Mouse (Mus musculus): ENCODE data around the gene Retreg1.

GRCm38 (mm10) chr15:25910924-25911323, 67.9 kb downstream of the Retreg1 start:
- TF ChIP-seq CTCF (conservative IDR thresholded peaks at IDR 0.05; ENCODE audit: insufficient read depth, insufficient read length, low read depth, low read length) (no peak), POLR2A (IDR thresholded peaks at IDR 0.05; ENCODE audit: low read depth, low read length) (no peak)
